Mouse (Mus musculus): ENCODE results near the gene Bbs7. TPM values are rescaled to one million over a fixed set of nuclear protein-coding genes. Genes with fewer than 3 reads are reported as not detected.
A peak's percentile ranks its signal among the peaks of the same experiment; 100 is the strongest.

Bbs7 gene
- polyA plus RNA-seq, 1 experiment from 2014 or later = 23.7 TPM

- Histone ChIP-seq H3K4me3 (ENCODE audit: low read length) (no peak overlapping the region), H3K27me3 (replicated peaks; ENCODE audit: control insufficient read depth, insufficient read depth, low read length) (no peaks in the 10 kb centered on the region), H3K9ac (ENCODE audit: low read depth, low read length) (no peak overlapping the region), H3K4me2 (ENCODE audit: low read length) (no peak overlapping the region), H3K36me3 (ENCODE audit: control insufficient read depth, insufficient read depth, low read length) (peaks cover 43% of the 10 kb centered on the region), H3K4me1 (ENCODE audit: control insufficient read depth, insufficient read depth, low read depth, low read length) (no peaks in the 10 kb centered on the region), H3K9me3 (ENCODE audit: control insufficient read depth, low read length) (no peaks in the 10 kb centered on the region), H3K27ac (ENCODE audit: low read depth, low read length) (no peak overlapping the region)
- ATAC-seq = no peak
- WGBS = 85% methylated on average over 4 of the region's 4 CpGs
Observed at GRCm38 (mm10) chr3:36559606-36560005, 53.7 kb downstream of the Bbs7 start.

GRCm38 (mm10) chr3:36557601-36558000 is 55.7 kb downstream of the Bbs7 start:
- Histone ChIP-seq H3K4me3 (ENCODE audit: low read length) (no peak overlapping the region), H3K27me3 (replicated peaks; ENCODE audit: control insufficient read depth, insufficient read depth, low read length) (no peaks in the 10 kb centered on the region), H3K36me3 (ENCODE audit: control insufficient read depth, insufficient read depth, low read length) (peaks cover 35% of the 10 kb centered on the region), H3K4me1 (ENCODE audit: control insufficient read depth, insufficient read depth, low read depth, low read length) (peaks cover 5% of the 10 kb centered on the region; the same call in 1 of the 2 replicates), H3K9ac (ENCODE audit: low read depth, low read length) (no peak overlapping the region), H3K4me2 (ENCODE audit: low read length) (no peak overlapping the region), H3K27ac (ENCODE audit: low read depth, low read length) (no peak overlapping the region), H3K9me3 (ENCODE audit: control insufficient read depth, low read length) (no peaks in the 10 kb centered on the region)
- ATAC-seq = no peak
- 96% methylated on average over 1 of the region's 1 CpGs for WGBS

GRCm38 (mm10) chr3:36552406-36553047 is 60.8 kb downstream of the Bbs7 start, which contains the start of gene Exosc9:
Exosc9 (plus strand) TSS chr3:36552606.
- no peaks in the 10 kb centered on the region for H3K27me3 ChIP-seq (replicated peaks; ENCODE audit: control insufficient read depth, insufficient read depth, low read length)
- ATAC-seq = peak; percentile 97
- peak within 1 kb of the TSS; percentile 68 for H3K4me3 ChIP-seq (ENCODE audit: low read length)
- H3K36me3 ChIP-seq (ENCODE audit: control insufficient read depth, insufficient read depth, low read length) = peaks cover 21% of the 10 kb centered on the region
- peaks cover 12% of the 10 kb centered on the region for H3K4me1 ChIP-seq (ENCODE audit: control insufficient read depth, insufficient read depth, low read depth, low read length)
- H3K9me3 ChIP-seq (ENCODE audit: control insufficient read depth, low read length) = no peaks in the 10 kb centered on the region
- H3K4me2 ChIP-seq (ENCODE audit: low read length) = peak within 1 kb of the TSS; percentile 89
- peak within 1 kb of the TSS; percentile 79 for H3K27ac ChIP-seq (ENCODE audit: low read depth, low read length)
- 0% methylated on average over 37 of the region's 39 CpGs for WGBS
- H3K9ac ChIP-seq (ENCODE audit: low read depth, low read length) = peak within 1 kb of the TSS; percentile 74

- WGBS = 10% methylated on average over 12 of the region's 12 CpGs
- H3K4me3 ChIP-seq (ENCODE audit: low read length) = peak overlapping the region; percentile 68
- ATAC-seq = peak; percentile 85; the same call in 1 of the 2 replicates
- peak overlapping the region; percentile 79 for H3K27ac ChIP-seq (ENCODE audit: low read depth, low read length)
- H3K4me1 ChIP-seq (ENCODE audit: control insufficient read depth, insufficient read depth, low read depth, low read length) = peaks cover 12% of the 10 kb centered on the region
- H3K4me2 ChIP-seq (ENCODE audit: low read length) = peak overlapping the region; percentile 89
- H3K9me3 ChIP-seq (ENCODE audit: control insufficient read depth, low read length) = no peaks in the 10 kb centered on the region
- H3K9ac ChIP-seq (ENCODE audit: low read depth, low read length) = peak overlapping the region; percentile 74
- peaks cover 15% of the 10 kb centered on the region for H3K36me3 ChIP-seq (ENCODE audit: control insufficient read depth, insufficient read depth, low read length)
- H3K27me3 ChIP-seq (replicated peaks; ENCODE audit: control insufficient read depth, insufficient read depth, low read length) = no peaks in the 10 kb centered on the region
Observed at GRCm38 (mm10) chr3:36551851-36552384, 61.4 kb downstream of the Bbs7 start.

GRCm38 (mm10) chr3:36551343-36551742 is 61.9 kb downstream of the Bbs7 start:
- Histone ChIP-seq H3K36me3 (ENCODE audit: control insufficient read depth, insufficient read depth, low read length) (peaks cover 14% of the 10 kb centered on the region), H3K27me3 (replicated peaks; ENCODE audit: control insufficient read depth, insufficient read depth, low read length) (no peaks in the 10 kb centered on the region), H3K4me1 (ENCODE audit: control insufficient read depth, insufficient read depth, low read depth, low read length) (peaks cover 12% of the 10 kb centered on the region), H3K9me3 (ENCODE audit: control insufficient read depth, low read length) (no peaks in the 10 kb centered on the region), H3K4me3 (ENCODE audit: low read length) (peak overlapping the region; percentile 68), H3K9ac (ENCODE audit: low read depth, low read length) (peak overlapping the region; percentile 74), H3K27ac (ENCODE audit: low read depth, low read length) (no peak overlapping the region), H3K4me2 (ENCODE audit: low read length) (peak overlapping the region; percentile 89)
- ATAC-seq = peak; percentile 12
- WGBS = 3% methylated on average over 9 of the region's 9 CpGs

GRCm38 (mm10) chr3:36544961-36545360 is 68.3 kb downstream of the Bbs7 start:
- no peaks in the 10 kb centered on the region for H3K4me1 ChIP-seq (ENCODE audit: control insufficient read depth, insufficient read depth, low read depth, low read length)
- no peaks in the 10 kb centered on the region for H3K36me3 ChIP-seq (ENCODE audit: control insufficient read depth, insufficient read depth, low read length)
- WGBS = 79% methylated on average over 3 of the region's 3 CpGs
- no peak for ATAC-seq
- no peak overlapping the region for H3K9ac ChIP-seq (ENCODE audit: low read depth, low read length)
- no peak overlapping the region for H3K27ac ChIP-seq (ENCODE audit: low read depth, low read length)
- H3K9me3 ChIP-seq (ENCODE audit: control insufficient read depth, low read length) = no peaks in the 10 kb centered on the region
- H3K4me2 ChIP-seq (ENCODE audit: low read length) = no peak overlapping the region
- no peak overlapping the region for H3K4me3 ChIP-seq (ENCODE audit: low read length)
- H3K27me3 ChIP-seq (replicated peaks; ENCODE audit: control insufficient read depth, insufficient read depth, low read length) = no peaks in the 10 kb centered on the region

GRCm38 (mm10) chr3:36541399-36541798 is 71.9 kb downstream of the Bbs7 start:
- H3K36me3 ChIP-seq (ENCODE audit: control insufficient read depth, insufficient read depth, low read length) = no peaks in the 10 kb centered on the region
- H3K9ac ChIP-seq (ENCODE audit: low read depth, low read length) = no peak overlapping the region
- no peaks in the 10 kb centered on the region for H3K4me1 ChIP-seq (ENCODE audit: control insufficient read depth, insufficient read depth, low read depth, low read length)
- no peaks in the 10 kb centered on the region for H3K27me3 ChIP-seq (replicated peaks; ENCODE audit: control insufficient read depth, insufficient read depth, low read length)
- WGBS = 93% methylated on average over 2 of the region's 2 CpGs
- H3K27ac ChIP-seq (ENCODE audit: low read depth, low read length) = no peak overlapping the region
- H3K4me3 ChIP-seq (ENCODE audit: low read length) = no peak overlapping the region
- no peak overlapping the region for H3K4me2 ChIP-seq (ENCODE audit: low read length)
- no peaks in the 10 kb centered on the region for H3K9me3 ChIP-seq (ENCODE audit: control insufficient read depth, low read length)
- no peak for ATAC-seq

- no peak overlapping the region for H3K27ac ChIP-seq (ENCODE audit: low read depth, low read length)
- no peak overlapping the region for H3K9ac ChIP-seq (ENCODE audit: low read depth, low read length)
- WGBS = 74% methylated on average over 2 of the region's 2 CpGs
- H3K27me3 ChIP-seq (replicated peaks; ENCODE audit: control insufficient read depth, insufficient read depth, low read length) = no peaks in the 10 kb centered on the region
- no peak for ATAC-seq
- H3K4me3 ChIP-seq (ENCODE audit: low read length) = no peak overlapping the region
- H3K4me1 ChIP-seq (ENCODE audit: control insufficient read depth, insufficient read depth, low read depth, low read length) = no peaks in the 10 kb centered on the region
- no peak overlapping the region for H3K4me2 ChIP-seq (ENCODE audit: low read length)
- no peaks in the 10 kb centered on the region for H3K36me3 ChIP-seq (ENCODE audit: control insufficient read depth, insufficient read depth, low read length)
- no peaks in the 10 kb centered on the region for H3K9me3 ChIP-seq (ENCODE audit: control insufficient read depth, low read length)
Observed at GRCm38 (mm10) chr3:36540756-36541155, 72.5 kb downstream of the Bbs7 start.

GRCm38 (mm10) chr3:36537701-36538470 is 75.4 kb downstream of the Bbs7 start:
- Histone ChIP-seq H3K9me3 (ENCODE audit: control insufficient read depth, low read length) (no peaks in the 10 kb centered on the region), H3K9ac (ENCODE audit: low read depth, low read length) (no peak overlapping the region), H3K27me3 (replicated peaks; ENCODE audit: control insufficient read depth, insufficient read depth, low read length) (0 out of 2 replicates have a peak, but pooled peaks cover 5% of the 10 kb centered on the region), H3K4me1 (ENCODE audit: control insufficient read depth, insufficient read depth, low read depth, low read length) (no peaks in the 10 kb centered on the region), H3K36me3 (ENCODE audit: control insufficient read depth, insufficient read depth, low read length) (no peaks in the 10 kb centered on the region), H3K4me3 (ENCODE audit: low read length) (no peak overlapping the region), H3K4me2 (ENCODE audit: low read length) (no peak overlapping the region), H3K27ac (ENCODE audit: low read depth, low read length) (no peak overlapping the region)
- no peak for ATAC-seq
- 81% methylated on average over 4 of the region's 4 CpGs for WGBS

Measured in hindbrain, embryonic 16.5 days (tissue).